Comparison of ENCODE assay signal across 8 mouse cellular contexts in genomic region chr7:68833977-68834791, GRCm38 (mm10).
DNase-seq lines count a peak whose midpoint lies in the region; ATAC-seq lines count a peak whose summit lies in the region.

No protein-coding gene starts in this region.

- no peak overlapping the region for H3K4me3 ChIP-seq in kidney, embryonic 14.5 days (ENCODE audit: low read length)
- H3K4me3 ChIP-seq in midbrain, embryonic 10.5 days = no peak overlapping the region

- no peaks in the 10 kb centered on the region for H3K27me3 ChIP-seq in kidney, embryonic 14.5 days (ENCODE audit: control insufficient read depth, insufficient read depth, low read length)
- H3K27me3 ChIP-seq in midbrain, embryonic 10.5 days (ENCODE audit: low read depth, poor library complexity, severe bottlenecking) = no peaks in the 10 kb centered on the region

- H3K4me2 ChIP-seq in kidney, embryonic 14.5 days (replicated peaks; ENCODE audit: low read depth, low read length) = no peak overlapping the region

- no peaks in the 10 kb centered on the region for H3K9me3 ChIP-seq in kidney, embryonic 14.5 days (ENCODE audit: control insufficient read depth, low read length)
- no peaks in the 10 kb centered on the region for H3K9me3 ChIP-seq in midbrain, embryonic 10.5 days (replicated peaks)

- H3K4me1 ChIP-seq in kidney, embryonic 14.5 days (ENCODE audit: control insufficient read depth, insufficient read depth, low read length) = no peaks in the 10 kb centered on the region
- H3K4me1 ChIP-seq in midbrain, embryonic 10.5 days = 0 out of 2 replicates have a peak, but pooled peaks cover 2% of the 10 kb centered on the region

- no peak for ATAC-seq in CD4-positive, CD25-positive, alpha-beta regulatory T cell, adult 4 months
- peak; percentile 46; the same call in 1 of the 2 replicates for ATAC-seq in kidney, embryonic 14.5 days (ENCODE audit: low FRiP score, low TSS enrichment)
- ATAC-seq in granulocyte monocyte progenitor cell, adult 5-6 weeks (replicated peaks; ENCODE audit: poor library complexity, severe bottlenecking) = peak; percentile 75

- H3K36me3 ChIP-seq in kidney, embryonic 14.5 days (ENCODE audit: control insufficient read depth, insufficient read depth, low read length) = no peaks in the 10 kb centered on the region
- no peaks in the 10 kb centered on the region for H3K36me3 ChIP-seq in midbrain, embryonic 10.5 days

- DNase-seq in CD4-positive, CD25-positive, alpha-beta regulatory T cell, adult 2 months (ENCODE audit: low read depth, low spot score) = peak; percentile 44
- DNase-seq in kidney, adult 11 months = no peak
- DNase-seq in midbrain, embryonic 10.5 days (ENCODE audit: low spot score) = peak; percentile 17
- no peak for DNase-seq in adrenal gland, adult 18-20 months (ENCODE audit: low spot score in 2 of 2)
- DNase-seq in spleen, postnatal 36 days (ENCODE audit: low spot score in 2 of 2) = no peak

- H3K9ac ChIP-seq in kidney, embryonic 14.5 days (ENCODE audit: low read depth, low read length) = no peak overlapping the region

- 49% methylated on average over 10 of the region's 10 CpGs for WGBS in kidney, embryonic 14.5 days
- WGBS in midbrain, embryonic 10.5 days = 51% methylated on average over 10 of the region's 10 CpGs

- H3K27ac ChIP-seq in kidney, embryonic 14.5 days (ENCODE audit: low read depth, low read length) = no peak overlapping the region
- H3K27ac ChIP-seq in midbrain, embryonic 10.5 days (replicated peaks) = no peak overlapping the region

Comparison
In these comparisons a context has a peak if more than half of its experiments do, and no peak if none do; other contexts are left out.
1. DNase-seq: peak in CD4-positive, CD25-positive, alpha-beta regulatory T cell, adult 2 months (single experiment) and midbrain, embryonic 10.5 days (single experiment); none in kidney, adult 11 months (single experiment), adrenal gland, adult 18-20 months (0 of 2) and spleen, postnatal 36 days (0 of 2).